Mouse (Mus musculus) cerebellum, postnatal 25 days (tissue): ENCODE data around the gene Gm49352.
"Not testable (repeated sequence)": the region's sequence is repeated elsewhere in the genome, so short reads cannot be mapped to it uniquely, and the experiment has no call there.

Experiments
- DNase-seq, 2 experiments: peaks; one replicate each; pipeline ENCODE4 v3.0.0; 2021; ENCODE audit warnings: mixed read lengths in 2 of 2

Gm49352 gene

GRCm38 (mm10) chr13:61568074-61568473, at the start of gene Gm49352:
Gene Gm49352 (minus strand): TSS chr13:61568174.
- not testable (repeated sequence) for DNase-seq

- no peak for DNase-seq
Observed at GRCm38 (mm10) chr13:61570027-61570426, 2.1 kb upstream of the Gm49352 start, which contains the start of gene Cts3. Gene Cts3 (minus strand): TSS chr13:61570127.

- no peak for DNase-seq
Observed at GRCm38 (mm10) chr13:61541631-61542030, 26.3 kb downstream of the Gm49352 start, which contains the start of gene Ctsm. Gene Ctsm (minus strand): TSS chr13:61541839.
